Mouse (Mus musculus) cerebellum, adult 8-10 months (tissue): ENCODE data around the gene Selenon.

ENCODE experiments used
- DNase-seq: peaks from one replicate; pipeline ENCODE4 v3.0.0; 2022

The Selenon gene

GRCm38 (mm10) chr4:134551494-134552316 lies at the start of gene Selenon:
Gene Selenon (minus strand): TSS chr4:134552166.
- no peak for DNase-seq

GRCm38 (mm10) chr4:134601404-134601803 lies 49.4 kb upstream of the Selenon start:
- no peak for DNase-seq

GRCm38 (mm10) chr4:134600777-134601176 lies 48.8 kb upstream of the Selenon start:
- no peak for DNase-seq

GRCm38 (mm10) chr4:134600060-134600459 lies 48.1 kb upstream of the Selenon start:
- no peak for DNase-seq

GRCm38 (mm10) chr4:134596816-134597692 lies 45.1 kb upstream of the Selenon start:
- peak; percentile 66 for DNase-seq

GRCm38 (mm10) chr4:134594731-134595439 lies 42.9 kb upstream of the Selenon start:
- DNase-seq = no peak

GRCm38 (mm10) chr4:134592442-134592841 lies 40.5 kb upstream of the Selenon start:
- DNase-seq = no peak

- peak; percentile 98 for DNase-seq
Observed at GRCm38 (mm10) chr4:134591506-134592061, 39.6 kb upstream of the Selenon start.

- no peak for DNase-seq
Observed at GRCm38 (mm10) chr4:134590227-134590926, 38.4 kb upstream of the Selenon start.

GRCm38 (mm10) chr4:134589786-134590185 lies 37.8 kb upstream of the Selenon start:
- no peak for DNase-seq

GRCm38 (mm10) chr4:134588951-134589350 lies 37.0 kb upstream of the Selenon start:
- no peak for DNase-seq

GRCm38 (mm10) chr4:134588287-134588686 lies 36.3 kb upstream of the Selenon start:
- no peak for DNase-seq

GRCm38 (mm10) chr4:134587636-134588197 lies 35.8 kb upstream of the Selenon start:
- no peak for DNase-seq

GRCm38 (mm10) chr4:134586631-134587030 lies 34.7 kb upstream of the Selenon start:
- DNase-seq = no peak

- DNase-seq = no peak
Observed at GRCm38 (mm10) chr4:134586126-134586525, 34.2 kb upstream of the Selenon start.

- no peak for DNase-seq
Observed at GRCm38 (mm10) chr4:134583513-134583912, 31.5 kb upstream of the Selenon start.

- DNase-seq = no peak
Observed at GRCm38 (mm10) chr4:134581365-134581764, 29.4 kb upstream of the Selenon start.

GRCm38 (mm10) chr4:134580351-134581148 lies 28.6 kb upstream of the Selenon start:
- DNase-seq = peak; percentile 74

- DNase-seq = no peak
Observed at GRCm38 (mm10) chr4:134579620-134580019, 27.7 kb upstream of the Selenon start.

- no peak for DNase-seq
Observed at GRCm38 (mm10) chr4:134579212-134579611, 27.2 kb upstream of the Selenon start.

- DNase-seq = no peak
Observed at GRCm38 (mm10) chr4:134578407-134578806, 26.4 kb upstream of the Selenon start.
